Mouse (Mus musculus) T-helper 17 cell (primary cell): ENCODE results near the gene Fos.

Source experiments
- in situ Hi-C, 2 experiments: fragments of 300-600 bp; cut with MboI, MseI; formaldehyde crosslinking; loops; 1 replicate in 1 of 2; 2 replicates in 1 of 2; pipeline ENCODE4 v1.15.1; 2025; ENCODE audit warnings: high pct_unique_total_duplicates in 2 of 2

Fos gene

DNA sequence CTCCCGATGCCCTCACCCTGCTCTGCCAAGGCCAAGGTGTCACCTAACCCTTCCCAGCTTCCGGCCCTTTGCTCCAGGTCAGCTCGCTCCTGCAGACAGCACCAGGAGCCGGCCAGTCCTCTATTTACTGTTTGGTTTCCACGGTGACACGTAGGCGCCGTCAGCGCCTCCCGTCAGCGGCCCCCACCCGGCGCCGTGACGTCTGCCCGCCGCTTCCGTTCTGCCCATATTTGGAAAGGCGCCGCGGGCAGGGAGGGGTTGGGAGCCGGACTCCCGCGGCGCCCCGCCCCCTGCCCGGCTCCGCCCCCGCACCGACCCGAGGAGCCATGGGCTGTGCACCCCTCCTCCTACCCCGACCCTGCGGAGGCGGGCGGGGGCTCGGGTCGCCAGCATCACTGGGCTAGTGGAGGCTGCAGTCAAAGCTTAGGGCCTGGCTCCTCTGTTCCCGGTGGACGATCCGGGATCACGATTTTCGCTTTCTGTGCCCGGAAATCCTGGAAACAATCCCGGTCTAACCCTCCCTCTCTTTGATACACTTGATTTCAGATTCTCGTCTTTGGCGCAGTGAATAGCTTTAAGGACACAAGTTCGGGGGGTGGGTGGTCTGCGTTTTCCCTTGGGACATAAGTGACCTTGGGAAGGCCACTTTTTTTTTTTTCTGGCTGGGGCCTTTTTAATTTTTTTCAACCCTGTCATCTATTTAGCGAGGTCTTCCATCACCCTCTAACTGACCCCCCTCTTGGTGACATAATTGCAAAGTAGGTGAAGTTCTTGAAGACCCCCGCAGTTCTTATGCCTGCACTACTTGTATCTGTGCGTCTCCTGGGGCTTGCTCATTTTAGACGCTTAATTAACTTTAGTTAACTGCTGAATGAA is 12.4 kb downstream of the Fos start:
- in situ Hi-C loops = loop anchor here (5.0 to 10.0 kb wide), 3 partner anchors 101 to 144 kb away; partner anchors contain the start of gene Tmed10 (in 1 of the 2)

DNA sequence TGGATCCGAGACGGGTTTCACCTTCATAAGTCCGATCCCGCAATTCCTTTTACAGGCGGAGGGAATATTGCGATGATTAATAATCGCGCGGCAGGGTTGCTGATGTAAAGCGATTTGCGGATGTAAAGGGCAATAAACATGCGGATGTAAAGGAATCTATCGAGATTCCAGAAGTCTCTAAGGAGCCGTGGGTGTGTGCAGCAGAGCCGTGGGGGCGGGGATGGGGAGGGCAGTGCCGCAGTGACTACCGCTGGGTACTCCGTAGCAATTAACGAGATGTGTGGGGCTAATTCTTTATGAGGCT is 13.0 kb downstream of the Fos start:
- in situ Hi-C loops = loop anchor here (5.0 to 10.0 kb wide), 3 partner anchors 102 to 144 kb away; partner anchors contain the start of gene Tmed10 (in 1 of the 2)

DNA sequence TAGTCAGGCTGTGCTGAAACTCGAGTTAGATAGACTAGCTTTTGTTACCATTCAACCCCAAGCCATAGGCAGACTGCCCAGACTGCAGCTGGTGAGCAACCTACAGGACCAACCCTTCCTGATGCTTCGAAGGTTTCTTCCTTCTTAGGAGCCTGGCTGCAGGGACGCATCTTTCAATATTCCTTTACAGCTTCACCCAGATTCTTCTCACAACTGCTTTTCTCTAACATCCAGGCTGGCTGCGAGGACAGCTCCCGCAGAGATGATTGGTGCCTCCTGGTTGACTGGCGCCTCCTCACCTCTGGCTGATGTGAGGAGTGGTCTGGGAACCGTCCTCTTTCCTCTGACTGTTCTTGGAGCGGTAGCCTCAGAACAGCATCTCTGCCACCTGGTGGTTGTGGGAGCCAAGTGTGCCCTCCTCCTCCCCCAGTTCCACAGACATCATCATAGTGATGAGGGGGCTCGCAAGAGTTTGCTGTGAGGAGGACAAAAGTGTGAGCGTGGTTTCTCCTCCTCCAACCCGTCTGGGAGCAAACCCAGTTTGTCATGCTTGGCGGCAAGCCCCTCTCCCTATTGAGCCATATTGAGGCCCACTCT is 14.0 kb downstream of the Fos start:
- in situ Hi-C loops = loop anchor here (5.0 to 10.0 kb wide), 3 partner anchors 103 to 145 kb away; partner anchors contain the start of gene Tmed10 (in 1 of the 2)

DNA sequence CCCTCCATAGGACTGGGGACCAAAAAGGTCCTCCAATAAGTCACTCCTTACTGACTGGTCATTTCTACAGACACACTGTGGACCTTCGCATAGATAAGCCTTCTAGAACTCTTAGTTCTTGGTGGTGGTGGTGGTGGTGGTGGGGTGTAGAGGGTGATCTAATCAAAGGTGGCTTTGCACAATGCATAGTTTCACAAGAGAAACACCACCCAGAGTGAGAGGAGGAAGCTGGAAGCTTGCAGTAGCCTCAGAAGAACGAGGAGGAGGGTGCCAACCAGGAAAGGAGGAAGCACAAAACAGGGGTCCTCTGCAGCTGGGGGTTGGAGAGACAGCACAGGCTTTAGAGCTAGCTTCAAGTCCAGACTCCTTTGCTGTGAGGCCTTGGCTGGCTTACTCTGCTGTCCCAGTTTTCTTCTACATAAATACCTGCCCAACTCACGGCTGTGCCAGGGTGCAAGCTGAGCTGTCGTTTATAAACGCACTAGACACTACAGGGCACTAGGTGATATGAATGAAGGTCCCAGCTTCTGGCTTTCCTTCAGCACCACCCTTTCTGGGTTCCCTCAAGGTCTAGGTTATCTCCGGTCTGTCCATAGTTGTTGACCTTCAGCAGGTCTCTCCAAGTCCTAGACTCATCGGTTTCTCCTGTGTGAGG is 15.7 kb downstream of the Fos start:
- in situ Hi-C loops = loop anchor here (5.0 to 10.0 kb wide), 3 partner anchors 105 to 147 kb away; partner anchors contain the start of gene Tmed10 (in 1 of the 2)

DNA sequence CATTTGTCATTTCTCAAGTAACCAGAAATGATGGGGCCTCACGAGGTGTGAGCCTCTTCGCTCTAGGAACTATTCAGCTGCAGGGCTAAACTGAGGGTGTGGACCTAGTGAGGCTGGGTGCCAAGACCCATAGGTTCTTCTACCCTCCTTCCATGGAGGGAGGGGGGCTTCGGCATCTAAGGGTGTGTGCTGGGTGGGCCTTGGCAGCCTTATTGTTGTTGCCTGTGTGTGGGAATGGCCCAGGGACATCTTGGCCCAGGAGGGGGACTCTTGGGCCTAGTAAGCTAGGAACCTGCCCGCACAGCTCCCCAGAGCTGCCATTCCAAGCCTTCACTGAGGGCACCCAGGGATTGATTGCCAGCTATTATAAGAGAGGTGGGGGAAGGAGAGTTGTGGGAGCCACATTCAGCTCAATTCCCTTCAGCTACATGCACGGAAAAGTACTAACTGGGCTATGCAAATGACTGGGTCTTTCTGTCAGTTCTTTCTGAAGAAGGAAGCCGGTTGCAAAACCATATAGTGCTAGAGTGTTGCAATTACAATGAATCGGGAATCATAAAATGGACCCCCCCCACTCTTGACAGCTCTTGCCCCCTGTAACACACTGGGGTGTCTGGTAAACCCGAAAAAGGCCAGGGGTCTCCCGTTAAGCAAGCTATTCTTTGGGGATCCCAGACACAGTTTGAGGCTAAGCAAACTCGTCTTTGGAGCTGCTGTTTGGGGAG is 16.6 kb downstream of the Fos start:
- in situ Hi-C loops = loop anchor here in 1 of 2 experiments (5.0 kb wide), 1 partner anchor 143 kb away; no protein-coding TSS in a partner anchor

DNA sequence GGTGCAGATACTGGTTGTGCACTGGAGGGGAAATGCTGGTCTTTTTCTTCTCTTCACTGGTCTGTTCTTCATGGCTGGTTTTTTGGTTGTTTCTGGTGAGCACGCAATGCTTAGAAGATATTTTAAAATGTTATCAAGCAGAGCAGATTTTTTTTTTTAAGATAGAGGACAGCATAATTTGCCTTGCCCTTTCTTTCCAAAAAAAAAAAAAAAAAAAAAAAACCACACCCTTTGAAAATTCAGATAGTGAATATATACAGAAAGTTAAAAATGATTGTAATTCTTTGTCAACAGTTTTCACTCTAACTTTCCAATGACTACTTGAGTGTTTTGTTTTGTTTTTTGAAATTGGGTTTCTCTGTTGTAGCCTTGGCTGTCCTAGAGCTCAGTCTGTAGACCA is 17.3 kb downstream of the Fos start:
- in situ Hi-C loops = loop anchor here in 1 of 2 experiments (5.0 kb wide), 1 partner anchor 144 kb away; no protein-coding TSS in a partner anchor

DNA sequence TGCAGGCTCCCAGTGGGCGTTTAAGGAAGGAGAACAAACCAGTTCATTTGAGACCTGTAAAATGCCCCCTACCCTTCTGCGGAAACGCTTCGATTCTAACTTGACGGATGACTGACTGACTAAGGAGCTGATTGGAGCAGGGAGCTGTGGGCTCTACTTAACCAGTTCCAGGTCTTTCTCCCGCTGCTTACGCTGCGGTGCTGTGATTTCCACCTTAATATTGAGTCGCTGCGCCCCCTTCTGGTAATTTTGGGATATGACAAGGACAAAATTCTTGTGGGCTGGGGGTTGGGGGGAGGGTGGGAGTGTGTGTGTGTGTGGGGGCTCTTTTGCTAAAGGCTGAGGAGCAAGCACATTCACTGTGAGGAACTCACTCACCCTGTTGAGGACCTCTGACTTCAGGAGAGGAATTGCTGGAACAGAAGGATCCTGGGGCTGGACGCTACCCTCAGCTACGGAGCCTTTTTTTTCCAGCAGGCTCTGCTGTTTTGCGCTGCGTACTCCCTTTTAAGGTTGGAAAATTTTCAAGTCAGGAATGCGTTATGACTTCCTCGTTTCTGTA is 18.5 kb downstream of the Fos start:
- in situ Hi-C loops = loop anchor here in 1 of 2 experiments (5.0 kb wide), 1 partner anchor 145 kb away; no protein-coding TSS in a partner anchor

DNA sequence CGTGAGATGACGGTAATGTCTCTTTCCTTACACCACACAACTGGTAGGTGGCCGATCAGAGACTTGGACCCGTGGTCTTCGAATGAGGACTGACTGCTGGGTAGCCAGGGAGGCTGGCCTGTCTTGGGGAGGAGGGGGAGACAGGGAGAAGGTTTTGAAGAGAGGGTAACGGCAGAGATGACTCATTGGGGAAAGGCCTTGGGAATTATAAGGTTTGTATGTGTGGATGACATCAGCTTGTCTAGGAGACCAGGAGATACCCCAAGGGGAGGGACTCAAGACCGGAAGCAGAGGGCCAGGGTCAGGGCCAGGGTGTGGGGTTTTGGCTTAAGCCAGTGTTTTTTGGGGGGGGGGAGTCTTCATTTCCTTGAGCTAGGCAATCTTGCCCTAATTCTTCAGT is 22.6 kb downstream of the Fos start:
- in situ Hi-C loops = no loop called here

DNA sequence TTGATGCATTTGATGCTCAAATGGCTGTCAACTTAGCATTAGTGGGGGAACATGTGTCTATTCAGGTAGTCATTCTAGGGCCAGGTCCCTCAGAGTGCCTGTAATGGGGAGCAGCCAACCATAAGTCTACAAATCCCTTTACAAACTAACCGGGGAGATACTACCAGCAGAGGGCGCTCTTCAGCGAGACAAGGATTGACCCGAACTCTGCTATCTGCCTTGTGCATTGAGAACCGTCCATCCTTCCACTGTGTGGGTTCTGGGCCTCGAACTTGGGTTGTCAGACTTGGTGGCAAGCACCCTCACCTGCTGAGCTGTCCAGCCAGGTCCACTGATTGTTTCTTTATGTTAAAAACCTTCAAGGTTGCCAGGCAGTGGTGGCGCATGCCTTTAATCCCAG is 23.1 kb downstream of the Fos start:
- in situ Hi-C loops = no loop called here

DNA sequence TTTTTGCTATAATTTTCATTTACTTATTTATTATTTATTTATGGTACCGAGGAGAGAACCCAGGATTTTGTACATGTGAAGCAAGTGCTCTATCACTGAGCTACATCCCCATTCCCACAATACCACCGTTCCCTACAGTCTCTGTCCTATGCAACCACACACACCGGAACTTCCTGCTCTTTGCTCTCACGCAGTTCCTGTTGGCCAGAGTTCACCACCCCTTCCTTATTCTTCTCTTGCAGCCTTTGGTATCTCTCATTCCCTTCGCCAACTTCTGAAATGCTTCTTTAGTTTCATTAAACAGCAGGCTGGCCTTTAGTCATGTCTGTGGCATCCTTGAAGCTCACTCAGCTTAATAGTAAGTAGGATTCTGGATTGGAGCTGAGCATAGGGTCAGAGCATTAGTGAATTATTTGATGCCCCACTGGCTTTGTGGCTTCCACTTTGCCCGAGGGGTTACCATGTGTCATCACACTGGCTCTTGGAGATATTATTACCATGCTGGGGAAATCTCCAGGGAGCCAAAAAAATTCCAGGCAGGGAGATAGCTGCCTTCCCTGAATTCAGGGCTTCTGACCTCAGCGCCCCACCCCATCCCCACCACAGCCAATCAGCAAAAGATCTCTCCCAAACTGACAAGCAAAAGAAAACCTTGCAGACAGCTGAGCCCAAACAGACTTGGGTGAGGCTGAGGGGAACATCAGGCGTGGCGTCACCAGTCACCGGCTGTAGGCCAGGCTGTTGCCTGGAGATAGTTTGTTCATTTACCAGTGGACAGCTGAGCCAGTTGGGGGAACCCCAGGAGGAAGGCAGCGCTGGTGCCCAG is 23.8 kb downstream of the Fos start:
- in situ Hi-C loops = no loop called here

DNA sequence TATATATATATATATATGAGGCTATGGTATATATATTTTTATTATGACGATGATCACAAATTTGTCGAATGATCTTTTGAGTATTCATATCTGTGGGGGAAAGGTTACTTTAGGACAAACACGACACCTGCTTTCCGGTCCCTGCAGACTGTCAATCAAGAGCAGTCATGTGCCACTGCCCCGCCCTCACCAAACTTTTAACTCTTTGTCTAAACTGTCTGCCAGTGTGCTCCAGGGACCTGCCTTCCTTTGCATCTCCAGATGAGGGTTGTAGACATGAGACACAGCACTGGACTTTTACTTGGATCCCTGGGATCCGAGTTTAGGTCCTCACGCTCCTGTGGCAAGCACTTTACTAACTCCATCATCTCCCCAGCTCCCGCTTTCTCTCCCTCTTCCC is 25.3 kb downstream of the Fos start:
- in situ Hi-C loops = no loop called here

DNA sequence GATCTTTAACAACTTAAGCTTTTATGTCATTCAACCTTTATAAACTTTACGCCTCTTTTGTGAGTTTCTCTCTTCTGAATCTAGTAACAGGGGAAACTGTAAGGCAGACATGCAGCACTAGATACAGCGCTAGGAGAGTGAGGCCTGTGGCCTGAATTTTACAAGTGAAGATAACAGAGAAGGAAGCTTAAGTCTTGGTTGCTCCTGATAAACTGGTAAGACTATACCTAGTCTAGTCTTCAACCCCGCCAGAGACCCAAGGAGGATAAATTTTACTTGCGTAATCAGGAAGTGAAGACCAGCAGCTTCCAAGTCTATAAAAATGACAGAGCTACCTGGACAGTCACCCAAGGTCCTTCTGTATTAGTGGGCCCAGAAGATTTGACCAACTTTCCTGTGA is 29.0 kb downstream of the Fos start:
- in situ Hi-C loops = no loop called here

DNA sequence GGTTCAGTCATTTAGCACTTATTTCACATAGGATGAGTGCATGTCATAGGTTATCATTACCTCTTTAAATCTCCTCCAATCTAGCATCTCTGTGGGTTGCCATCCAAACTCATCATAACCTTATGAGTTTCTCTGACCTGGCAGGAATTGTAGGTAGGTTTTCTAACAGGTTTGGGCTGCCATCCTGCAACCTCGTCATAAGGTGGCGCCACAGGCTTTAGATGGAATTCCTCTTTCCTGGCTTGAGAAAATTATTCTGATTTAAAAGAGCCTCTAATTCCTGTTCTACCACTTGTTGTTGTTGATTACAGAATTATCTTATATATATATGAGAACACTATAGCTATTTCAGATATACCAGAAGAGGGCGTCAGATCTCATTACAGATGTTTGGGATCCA is 34.5 kb downstream of the Fos start:
- in situ Hi-C loops = no loop called here

DNA sequence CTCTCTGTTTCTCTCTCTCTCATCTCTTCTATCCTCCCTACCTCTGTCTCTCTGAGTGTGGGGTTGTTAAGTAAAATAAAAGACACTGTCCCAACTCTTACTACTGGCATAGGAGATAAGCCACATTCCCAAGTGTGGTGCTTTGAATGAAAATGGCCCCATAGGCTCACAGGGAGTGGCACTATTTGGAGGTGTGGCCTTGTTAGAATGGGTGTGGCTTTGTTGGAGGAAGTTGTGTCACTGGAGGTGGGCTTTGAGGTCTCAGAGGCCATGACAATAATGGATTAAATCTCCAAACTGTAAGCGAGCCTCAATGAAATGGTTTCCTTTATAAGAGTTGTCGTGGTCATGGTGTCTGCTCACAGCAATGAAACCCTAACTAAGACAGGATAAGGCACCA is 36.3 kb downstream of the Fos start:
- in situ Hi-C loops = loop anchor here (5.0 kb wide), 1 partner anchor 147 kb away; no protein-coding TSS in a partner anchor

DNA sequence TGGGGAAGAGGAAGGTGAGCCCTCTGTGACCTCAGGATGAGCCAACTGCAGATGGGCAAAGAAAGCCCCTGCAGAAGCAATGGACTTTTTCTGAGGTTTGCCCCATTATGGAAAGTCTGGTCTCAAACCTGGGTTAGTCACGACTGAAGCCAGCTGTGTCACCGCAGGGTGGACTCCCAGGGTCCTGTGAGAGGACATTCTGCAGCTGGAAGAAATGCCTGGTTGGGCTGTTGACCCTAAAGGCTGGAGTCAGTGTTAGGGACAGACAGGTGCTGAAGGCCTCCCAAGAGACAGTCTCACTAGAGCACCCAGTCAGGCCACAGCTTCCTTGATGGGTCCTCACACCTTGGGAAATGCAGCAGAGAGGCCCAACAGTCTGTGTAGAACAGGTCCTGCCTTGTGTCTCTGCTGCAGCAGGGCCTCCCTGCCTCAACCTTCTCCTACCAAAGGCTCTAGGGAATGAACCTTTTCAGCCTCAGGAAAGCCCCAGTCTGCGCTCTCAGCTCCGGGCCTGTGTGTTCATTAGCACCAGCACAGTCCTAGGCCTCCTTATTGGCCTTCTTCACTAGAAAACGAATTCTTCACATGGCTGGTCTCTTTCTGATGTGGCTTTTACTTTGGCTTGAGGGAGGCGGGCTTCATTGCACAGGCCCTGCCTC is 40.2 kb downstream of the Fos start:
- in situ Hi-C loops = loop anchor here (5.0 kb wide), 1 partner anchor 143 kb away; no protein-coding TSS in a partner anchor

DNA sequence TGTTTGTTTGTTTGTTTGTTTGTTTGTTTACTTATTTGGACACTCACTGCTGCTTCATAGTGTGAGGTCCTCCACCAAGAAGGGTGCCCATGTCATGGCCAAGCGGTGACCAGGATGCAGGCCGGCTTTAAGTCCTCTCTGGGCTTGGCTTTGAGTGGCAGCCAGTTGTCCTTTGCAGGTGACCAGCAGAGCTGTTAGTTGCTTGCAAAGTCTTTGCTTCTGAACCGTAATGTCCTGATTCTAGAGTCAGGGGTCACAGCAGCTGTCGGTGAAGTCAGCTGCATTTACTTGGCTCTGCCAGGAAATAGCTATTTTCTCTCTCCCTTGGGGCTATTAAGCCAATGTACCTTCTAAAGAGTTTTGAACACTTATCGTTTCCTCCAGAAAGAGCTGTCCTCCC is 41.3 kb downstream of the Fos start:
- in situ Hi-C loops = loop anchor here (5.0 kb wide), 1 partner anchor 142 kb away; no protein-coding TSS in a partner anchor

DNA sequence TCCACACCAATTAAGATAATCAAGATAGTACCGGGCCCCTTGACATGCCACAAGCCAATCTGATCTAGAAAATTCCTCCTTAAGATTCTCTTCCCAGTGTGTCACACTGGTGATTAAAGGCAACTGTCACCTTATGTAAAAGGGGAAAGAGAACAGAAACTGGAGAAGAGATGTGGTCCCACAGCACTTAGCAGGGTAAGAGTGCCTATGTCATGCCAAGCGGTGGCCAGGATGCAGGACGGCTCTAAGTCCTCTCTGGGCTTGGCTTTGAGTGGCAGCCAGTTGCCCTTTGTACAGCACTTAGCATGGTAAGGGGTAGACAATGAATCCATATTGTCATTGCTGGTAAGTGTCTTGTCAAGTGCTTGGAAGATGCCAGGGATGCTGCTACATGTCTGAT is 42.2 kb downstream of the Fos start:
- in situ Hi-C loops = no loop called here

DNA sequence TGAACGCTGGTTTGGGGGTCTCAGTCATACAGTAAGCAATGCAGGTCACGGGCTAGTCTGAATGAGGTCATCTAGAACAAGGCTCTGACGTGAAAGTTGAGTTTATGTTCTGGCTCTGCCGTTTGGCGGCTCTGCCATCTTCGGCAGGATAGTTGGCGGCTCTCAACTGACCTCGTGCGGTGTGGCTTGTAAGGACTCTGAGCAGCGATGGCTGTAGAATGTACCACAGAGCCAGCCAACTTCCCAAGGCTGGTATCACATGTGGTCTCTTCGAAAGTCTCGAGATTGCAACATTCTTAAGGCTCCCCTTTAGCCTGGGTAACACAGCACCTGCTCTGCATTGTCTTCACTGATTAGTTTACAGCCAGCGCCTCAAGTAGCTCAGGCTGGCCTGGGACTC is 43.6 kb downstream of the Fos start:
- in situ Hi-C loops = no loop called here

DNA sequence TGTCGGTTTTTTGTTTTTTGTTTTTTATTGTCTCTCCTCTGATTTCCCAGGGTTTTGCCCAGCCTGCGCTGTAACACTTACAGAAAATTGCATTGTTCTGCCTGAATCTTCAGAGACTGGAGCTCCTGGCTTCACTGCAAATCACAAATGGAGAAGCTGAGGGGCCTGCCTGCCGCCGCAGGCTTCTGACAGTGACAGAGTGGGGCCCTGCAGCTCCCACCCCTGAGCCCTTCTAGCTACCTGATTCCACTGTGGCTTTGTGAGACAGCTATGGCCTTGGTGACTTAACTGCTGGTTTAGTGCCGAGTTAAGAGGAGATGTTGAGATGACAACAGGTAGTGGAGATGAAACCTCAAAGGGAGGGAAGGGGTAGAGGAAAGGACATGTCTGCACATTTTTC is 44.3 kb downstream of the Fos start:
- in situ Hi-C loops = no loop called here

DNA sequence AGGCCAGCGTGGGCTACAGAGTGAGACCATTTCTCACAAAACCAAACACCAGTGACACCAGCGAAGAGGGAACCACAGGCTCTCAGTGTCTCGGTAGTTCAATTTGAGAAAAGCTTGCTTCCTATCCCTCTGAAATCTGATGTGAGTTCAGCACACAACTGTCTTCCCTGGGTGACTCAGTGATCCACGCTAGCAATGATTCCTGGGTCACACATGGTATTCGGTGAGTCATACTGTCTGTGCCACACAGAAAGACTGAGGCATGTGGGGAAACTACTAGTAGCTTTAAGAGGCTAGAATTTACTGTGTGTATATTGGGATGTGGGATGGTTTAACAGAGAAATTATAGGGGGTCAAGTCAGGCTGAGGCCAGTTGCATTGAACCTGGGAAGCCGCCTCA is 45.9 kb downstream of the Fos start:
- in situ Hi-C loops = no loop called here
